In genomic region chr11:19341379-19341778, GRCm38 (mm10) we compare ENCODE assay signal across 21 mouse cellular contexts.
DNase-seq lines count a peak whose midpoint lies in the region; TF ChIP-seq lines count a peak whose summit lies in the region.
"Had no signal": no experiment of that assay in that cellular context is flagged by ENCODE, and none has a peak within 500 bp of the region (broad histone marks: within the 10 kb centered on the region; RNA-seq: fewer than 3 reads in every experiment).

No protein-coding gene starts in this region.

- TF ChIP-seq CTCF in CH12.LX (conservative IDR thresholded peaks at IDR 0.05 in 1 of 2, IDR thresholded peaks at IDR 0.05 in 1 of 2; ENCODE audit: low read depth in 2 of 2, low read length in 2 of 2), result no peak
- no peak for TF ChIP-seq CTCF in ES-Bruce4 (IDR thresholded peaks at IDR 0.05; ENCODE audit: low read depth, low read length)
- no peak for TF ChIP-seq CTCF in heart, adult 2 months (IDR thresholded peaks at IDR 0.05)

- 48% methylated on average over 3 of the region's 3 CpGs for WGBS in heart, adult 2 months
- 64% methylated on average over 3 of the region's 3 CpGs for WGBS in limb, embryonic 10.5 days

- DNase-seq in CH12.LX (ENCODE audit: extremely low read depth), result peak; percentile 90
- DNase-seq in ZHBTc4 (ENCODE audit: low read depth, low spot score), result peak; percentile 7
- DNase-seq in heart, adult 2 months, result no peak
- DNase-seq in adrenal gland, adult 2 months, result no peak
- no peak for DNase-seq in limb, embryonic 10.5 days (ENCODE audit: low spot score)
- DNase-seq: adrenal gland, adult 8-10 months; adrenal gland, postnatal 10 days; adrenal gland, postnatal 14 days; adrenal gland, postnatal 25 days; adrenal gland, postnatal 36 days; B cell, adult 2 months; cerebellum, adult 11 months; cerebellum, adult 11-12 months; cerebellum, adult 18-20 months; cerebellum, adult 2 months; cerebellum, adult 8-10 months; cerebellum, adult 9-10 months; cerebellum, adult 9-11 months had no signal

- H3K36me3 ChIP-seq in CH12.LX (replicated peaks in 1 of 2; ENCODE audit: control insufficient read depth in 1 of 2, insufficient read depth in 1 of 2, low read length in 1 of 2), result peaks cover 0 to 2% of the 10 kb centered on the region in 2 experiments
- no peaks in the 10 kb centered on the region for H3K36me3 ChIP-seq in ES-Bruce4 (ENCODE audit: control insufficient read depth, insufficient read depth, low read length, poor library complexity, severe bottlenecking)
- no peaks in the 10 kb centered on the region for H3K36me3 ChIP-seq in heart, adult 2 months (ENCODE audit: control insufficient read depth, insufficient read depth, low read length)
- no peaks in the 10 kb centered on the region for H3K36me3 ChIP-seq in limb, embryonic 10.5 days
- H3K36me3 ChIP-seq: G1E had no signal

- peak overlapping the region; percentile 75 for H3K4me2 ChIP-seq in CH12.LX (ENCODE audit: insufficient read depth, low read depth, poor library complexity, severe bottlenecking)

- dilution Hi-C loops in CH12.LX (cut with MboI; ENCODE audit: extremely low pct_ligation_motif_present, extremely low pct_unique_long_range_greater_than_20kb, low sequenced_read_pairs), result no loop called here

- H3K4me1 ChIP-seq in CH12.LX (ENCODE audit: control insufficient read depth in 1 of 2, insufficient read depth in 2 of 2) (peaks cover 32 to 75% of the 10 kb centered on the region in 2 experiments), ES-Bruce4 (ENCODE audit: control insufficient read depth, insufficient read depth, low read length) (peaks cover 1% of the 10 kb centered on the region)
- no peaks in the 10 kb centered on the region for H3K4me1 ChIP-seq in heart, adult 2 months (ENCODE audit: control insufficient read depth, insufficient read depth, low read length)
- H3K4me1 ChIP-seq in limb, embryonic 10.5 days, result peaks cover 3% of the 10 kb centered on the region; the same call in 1 of the 2 replicates

- H3K9me3 ChIP-seq in CH12.LX (replicated peaks; ENCODE audit: low read length) (peaks cover 19% of the 10 kb centered on the region), ES-Bruce4 (replicated peaks; ENCODE audit: control insufficient read depth, insufficient read depth, low read length, poor library complexity, severe bottlenecking) (peaks cover 45% of the 10 kb centered on the region)
- H3K9me3 ChIP-seq in limb, embryonic 10.5 days (replicated peaks), result no peaks in the 10 kb centered on the region

- peak; percentile 45 for TF ChIP-seq RAD21 in CH12.LX (IDR thresholded peaks at IDR 0.05; ENCODE audit: low read depth, low read length)

- peak; percentile 100 for TF ChIP-seq EP300 in CH12.LX (IDR thresholded peaks at IDR 0.05; ENCODE audit: low read length)
- TF ChIP-seq EP300 in ES-Bruce4 (IDR thresholded peaks at IDR 0.05; ENCODE audit: insufficient read depth, low read depth, low read length), result no peak
- no peak for TF ChIP-seq EP300 in heart, adult 2 months (IDR thresholded peaks at IDR 0.05; ENCODE audit: insufficient read depth, low read depth, low read length)

- H3K9ac ChIP-seq in CH12.LX (ENCODE audit: insufficient read depth, low read depth) (peak overlapping the region; percentile 92), ES-Bruce4 (ENCODE audit: low read depth, poor library complexity, severe bottlenecking) (no peak overlapping the region)
- no peak overlapping the region for H3K9ac ChIP-seq in heart, adult 2 months (ENCODE audit: low read depth, low read length)

- H3K79me2 ChIP-seq in CH12.LX (replicated peaks; ENCODE audit: control insufficient read depth, extremely low read depth, insufficient read depth, poor library complexity, severe bottlenecking), result no peaks in the 10 kb centered on the region
- H3K79me2 ChIP-seq in heart, adult 2 months (replicated peaks; ENCODE audit: control insufficient read depth, insufficient read depth, low read length), result no peaks in the 10 kb centered on the region

- TF ChIP-seq POLR2A in CH12.LX (IDR thresholded peaks at IDR 0.05; ENCODE audit: low read depth, low read length) (peak; percentile 14; the same call in 1 of the 2 replicates), ES-Bruce4 (IDR thresholded peaks at IDR 0.05; ENCODE audit: insufficient read depth, low read length) (no peak)
- no peak for TF ChIP-seq POLR2A in heart, adult 2 months (IDR thresholded peaks at IDR 0.05; ENCODE audit: insufficient read depth, low read depth, low read length)

- H3K27me3 ChIP-seq in CH12.LX (replicated peaks), result no peaks in the 10 kb centered on the region
- no peaks in the 10 kb centered on the region for H3K27me3 ChIP-seq in ES-Bruce4 (ENCODE audit: control insufficient read depth, insufficient read depth, low read length, poor library complexity, severe bottlenecking)
- no peaks in the 10 kb centered on the region for H3K27me3 ChIP-seq in heart, adult 2 months (ENCODE audit: control insufficient read depth, insufficient read depth, low read length)
- no peaks in the 10 kb centered on the region for H3K27me3 ChIP-seq in limb, embryonic 10.5 days (ENCODE audit: low read depth, poor library complexity, severe bottlenecking)
- H3K27me3 ChIP-seq: Patski had no signal

- peak overlapping the region in 2 of 3 experiments; percentile 34 to 36 for H3K4me3 ChIP-seq in CH12.LX (replicated peaks in 1 of 3; ENCODE audit: low read depth in 2 of 3, low read length in 2 of 3, poor library complexity in 1 of 3)
- H3K4me3 ChIP-seq in ES-Bruce4 (ENCODE audit: low read depth, low read length), result no peak overlapping the region
- H3K4me3 ChIP-seq in heart, adult 2 months, result no peak overlapping the region
- H3K4me3 ChIP-seq in limb, embryonic 10.5 days, result no peak overlapping the region

- in situ Hi-C loops in CH12.LX (cut with MboI; ENCODE audit: low pct_ligation_motif_present, low pct_unique_long_range_greater_than_20kb, low sequenced_read_pairs), result no loop called here

- peak overlapping the region; percentile 97 for H3K27ac ChIP-seq in CH12.LX (ENCODE audit: insufficient read depth, low read depth)
- peak overlapping the region; percentile 61 for H3K27ac ChIP-seq in ES-Bruce4 (ENCODE audit: insufficient read depth, low read length)
- no peak overlapping the region for H3K27ac ChIP-seq in heart, adult 2 months
- no peak overlapping the region for H3K27ac ChIP-seq in limb, embryonic 10.5 days

- intact Hi-C loops in heart, adult 2 months (cut with DNase I), result no loop called here

TF ChIP-seq in CH12.LX, 34 proteins besides CTCF, POLR2A, EP300 and RAD21 (continues in another document):
- TF ChIP-seq CHD2 (IDR thresholded peaks at IDR 0.05; ENCODE audit: low read length) (peak; percentile 94), TCF12 (IDR thresholded peaks at IDR 0.05; ENCODE audit: low read depth, low read length) (peak; percentile 99), SIN3A (IDR thresholded peaks at IDR 0.05; ENCODE audit: low read length) (peak; percentile 92), GABPA (IDR thresholded peaks at IDR 0.05; ENCODE audit: insufficient replicate concordance, low read depth, low read length) (0 out of 2 replicates have a peak, but pooled peaks have one; percentile 19), IRF4 (IDR thresholded peaks at IDR 0.05; ENCODE audit: low read depth, low read length) (peak; percentile 100), SMC3 (IDR thresholded peaks at IDR 0.05; ENCODE audit: low read depth, low read length) (peak; percentile 45), ETS1 (conservative IDR thresholded peaks at IDR 0.05; ENCODE audit: low read depth, low read length) (peak; percentile 97), ZNF384 (IDR thresholded peaks at IDR 0.05; ENCODE audit: low read depth, low read length) (peak; percentile 57; the same call in 1 of the 2 replicates), CHD1 (IDR thresholded peaks at IDR 0.05; ENCODE audit: low read depth, low read length) (no peak), MYC (IDR thresholded peaks at IDR 0.05; ENCODE audit: low read depth, low read length) (peak; percentile 83; the same call in 1 of the 2 replicates), ZC3H11A (IDR thresholded peaks at IDR 0.05; ENCODE audit: low read depth, low read length) (no peak), UBTF (IDR thresholded peaks at IDR 0.05; ENCODE audit: low read depth, low read length) (peak; percentile 55; the same call in 1 of the 2 replicates), JUND (conservative IDR thresholded peaks at IDR 0.05; ENCODE audit: low read depth, low read length) (peak; percentile 95), JUN (IDR thresholded peaks at IDR 0.05; ENCODE audit: insufficient read depth, low read depth, low read length) (peak; percentile 96), E2F4 (IDR thresholded peaks at IDR 0.05; ENCODE audit: insufficient replicate concordance, low read depth, low read length) (peak; percentile 36; the same call in 1 of the 2 replicates), ELF1 (IDR thresholded peaks at IDR 0.05; ENCODE audit: low read depth, low read length) (peak; percentile 79), TBP (conservative IDR thresholded peaks at IDR 0.05; ENCODE audit: low read depth, low read length) (peak; percentile 76), USF1 (IDR thresholded peaks at IDR 0.05; ENCODE audit: low read depth, low read length) (no peak), ZKSCAN1 (IDR thresholded peaks at IDR 0.05; ENCODE audit: borderline replicate concordance, low read depth, low read length) (no peak), MEF2A (IDR thresholded peaks at IDR 0.05; ENCODE audit: borderline replicate concordance, low read depth, low read length) (peak; percentile 97), HCFC1 (IDR thresholded peaks at IDR 0.05; ENCODE audit: low read depth, low read length) (no peak; the same call in 1 of the 2 replicates), MAFK (IDR thresholded peaks at IDR 0.05; ENCODE audit: insufficient replicate concordance, low read length) (peak; percentile 96), KAT2A (IDR thresholded peaks at IDR 0.05; ENCODE audit: insufficient replicate concordance, low read length) (peak; percentile 70; the same call in 1 of the 2 replicates), NRF1 (IDR thresholded peaks at IDR 0.05; ENCODE audit: low read depth, low read length) (no peak), RCOR1 (conservative IDR thresholded peaks at IDR 0.05; ENCODE audit: low read depth, low read length) (peak; percentile 97), MXI1 (IDR thresholded peaks at IDR 0.05; ENCODE audit: low read depth, low read length) (0 out of 2 replicates have a peak, but pooled peaks have one; percentile 53), MAZ (IDR thresholded peaks at IDR 0.05; ENCODE audit: low read depth, low read length) (peak; percentile 82), POLR2AphosphoS2 (IDR thresholded peaks at IDR 0.05; ENCODE audit: low read depth, low read length) (peak; percentile 85; the same call in 1 of the 2 replicates), NELFE (IDR thresholded peaks at IDR 0.05; ENCODE audit: low read depth, low read length) (peak; percentile 54; the same call in 1 of the 2 replicates), MAX (IDR thresholded peaks at IDR 0.05; ENCODE audit: low read length) (peak; percentile 89), ZMIZ1 (IDR thresholded peaks at IDR 0.05; ENCODE audit: low read depth, low read length) (peak; percentile 82), USF2 (conservative IDR thresholded peaks at IDR 0.05; ENCODE audit: low read depth, low read length) (no peak)

Comparison
In these comparisons a context has a peak if more than half of its experiments do, and no peak if none do; other contexts are left out.
1. DNase-seq: peak in CH12.LX (single experiment) and ZHBTc4 (single experiment); none in heart, adult 2 months (0 of 2), adrenal gland, adult 2 months (single experiment) and limb, embryonic 10.5 days (single experiment).
2. H3K27ac ChIP-seq: peak in CH12.LX (single experiment) and ES-Bruce4 (single experiment); none in heart, adult 2 months (single experiment) and limb, embryonic 10.5 days (single experiment).
3. H3K4me3 ChIP-seq: peak in CH12.LX (2 of 3); none in ES-Bruce4 (single experiment), heart, adult 2 months (single experiment) and limb, embryonic 10.5 days (single experiment).